Mouse (Mus musculus): ENCODE results near the gene Fah.

Fah gene

DNA sequence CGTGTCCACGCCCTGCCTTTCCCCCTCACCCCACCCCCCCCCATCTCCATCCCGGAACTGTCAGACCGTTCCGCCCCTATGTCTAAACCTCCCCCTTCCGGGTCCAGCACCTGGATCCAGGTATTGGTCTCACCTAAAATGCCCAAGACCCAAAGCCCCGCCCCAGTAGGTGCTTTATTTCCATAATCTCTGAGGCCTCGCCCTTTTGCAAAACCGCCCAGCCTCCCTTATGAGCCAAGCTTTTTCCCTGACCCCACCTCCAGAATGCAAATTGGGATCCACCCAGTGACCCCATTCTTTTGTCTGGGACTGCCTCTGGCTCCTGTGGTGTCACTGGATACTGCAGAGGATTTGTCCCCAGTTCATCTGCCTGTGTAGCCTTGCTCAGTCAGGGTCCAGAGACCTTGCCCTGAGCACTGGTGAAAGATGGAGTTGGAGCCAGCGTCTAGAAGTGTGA is at the start of gene Fah:
Gene Fah (minus strand): TSS at position 430 of the 457 bp plus-strand sequence.
- in situ Hi-C loops (cut with MboI, MseI) = loop anchor here (5.0 kb wide), 1 partner anchor 76 kb away; no protein-coding TSS in a partner anchor

DNA sequence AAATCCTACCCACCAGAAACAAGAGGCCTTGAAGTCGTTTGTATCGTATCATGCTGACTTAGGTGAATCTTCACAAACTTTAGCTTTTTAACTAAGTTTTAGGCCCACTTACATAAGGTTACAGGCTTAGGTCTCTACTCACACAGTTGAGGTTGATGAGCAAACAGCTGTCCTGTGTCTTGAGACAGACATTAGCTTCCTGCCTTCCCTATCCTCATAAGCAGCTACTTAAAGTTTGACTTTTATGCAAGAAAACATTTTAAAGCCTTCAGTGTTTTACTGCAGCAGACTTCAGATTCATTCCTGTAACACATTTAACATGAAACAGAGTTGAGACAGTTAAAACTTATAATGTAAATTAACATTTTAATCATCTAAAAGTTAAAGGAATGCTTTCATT is 46.2 kb upstream of the Fah start:
- in situ Hi-C loops (cut with MboI, MseI) = no loop called here

DNA sequence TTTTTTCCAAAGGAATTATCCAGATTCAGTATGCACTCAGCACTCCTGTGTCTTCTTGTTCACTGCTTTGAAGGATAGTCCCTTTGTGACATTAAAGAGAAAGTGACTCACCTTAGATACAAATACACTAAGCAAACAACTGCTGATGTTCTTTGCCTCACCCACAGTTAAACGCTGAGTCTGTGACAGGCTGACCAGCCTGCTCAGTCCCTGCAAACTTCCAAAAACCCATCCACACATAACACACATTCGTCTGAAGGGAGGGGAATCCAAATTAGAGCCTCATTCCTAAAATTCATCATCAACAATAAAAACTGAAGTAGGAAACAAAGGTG is 45.4 kb upstream of the Fah start:
- in situ Hi-C loops (cut with MboI, MseI) = no loop called here

DNA sequence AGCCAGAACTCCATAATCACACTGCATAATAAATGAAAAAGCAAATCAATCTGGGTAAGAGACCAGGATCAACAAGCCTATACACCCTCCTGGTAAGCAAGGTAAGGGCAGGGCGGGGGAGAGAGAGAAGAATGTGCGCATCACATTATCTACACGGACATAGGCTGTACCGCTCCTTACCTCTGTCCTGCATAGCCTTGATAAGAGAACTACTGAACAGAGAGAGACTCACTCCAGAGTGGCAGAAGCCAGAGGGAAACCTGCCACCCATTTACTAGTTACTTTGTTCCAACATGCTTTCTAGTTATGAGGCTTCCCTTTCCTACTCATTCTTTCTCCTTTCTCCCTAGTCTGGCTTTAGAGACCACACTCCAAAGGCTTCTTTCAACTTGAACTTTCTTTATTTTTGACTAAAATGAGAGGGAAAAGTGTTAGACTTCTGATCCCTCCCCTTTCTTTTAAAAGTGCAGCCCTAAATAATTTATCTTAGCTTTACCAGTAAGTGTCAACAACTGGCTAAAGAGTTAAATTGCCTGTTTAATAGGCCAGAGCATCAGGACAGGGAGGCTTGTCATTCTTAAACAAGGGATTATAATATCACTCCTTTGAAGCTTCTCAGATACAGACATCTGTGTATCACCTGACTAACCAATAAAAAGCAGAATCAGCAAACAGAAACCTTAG is 44.9 kb upstream of the Fah start:
- in situ Hi-C loops (cut with MboI, MseI) = no loop called here

DNA sequence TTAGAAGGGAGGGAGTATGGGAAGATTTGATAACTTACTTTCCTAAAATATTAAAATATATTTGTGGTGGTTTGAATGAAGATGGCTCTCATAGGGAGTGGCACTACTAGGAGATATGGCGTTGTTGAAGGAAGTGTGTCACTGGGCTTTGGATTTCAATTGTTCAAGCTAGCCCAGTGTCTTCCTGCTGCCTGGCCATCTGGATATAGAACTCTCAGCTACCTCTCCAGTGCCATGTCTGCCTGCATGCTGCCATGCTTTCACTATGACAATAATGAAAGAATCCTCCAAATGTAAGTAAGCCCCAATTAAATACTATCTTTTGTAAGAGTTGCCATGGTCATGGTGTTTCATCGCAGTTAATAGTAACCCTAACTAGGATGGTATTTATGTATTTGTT is 42.5 kb upstream of the Fah start:
- in situ Hi-C loops (cut with MboI, MseI) = no loop called here

DNA sequence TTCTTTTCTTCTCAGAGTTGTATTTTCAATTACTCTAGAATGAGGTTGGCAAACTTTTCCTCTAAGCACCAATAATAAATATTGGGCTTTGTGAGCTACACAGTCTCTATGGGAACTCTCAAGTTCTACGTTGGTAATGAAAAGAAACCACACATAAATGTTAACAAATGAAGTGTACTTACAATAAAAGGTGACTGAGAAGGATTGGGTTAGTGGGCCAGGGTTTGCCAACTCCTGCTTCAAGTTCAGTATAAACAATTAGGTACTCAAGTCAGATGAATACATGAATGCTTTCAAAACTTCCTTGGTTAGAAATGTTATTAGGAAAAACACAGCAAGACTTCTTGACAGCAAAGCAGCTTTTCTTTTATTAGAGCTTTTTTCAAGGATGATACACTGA is 39.7 kb upstream of the Fah start:
- in situ Hi-C loops (cut with MboI, MseI) = no loop called here

DNA sequence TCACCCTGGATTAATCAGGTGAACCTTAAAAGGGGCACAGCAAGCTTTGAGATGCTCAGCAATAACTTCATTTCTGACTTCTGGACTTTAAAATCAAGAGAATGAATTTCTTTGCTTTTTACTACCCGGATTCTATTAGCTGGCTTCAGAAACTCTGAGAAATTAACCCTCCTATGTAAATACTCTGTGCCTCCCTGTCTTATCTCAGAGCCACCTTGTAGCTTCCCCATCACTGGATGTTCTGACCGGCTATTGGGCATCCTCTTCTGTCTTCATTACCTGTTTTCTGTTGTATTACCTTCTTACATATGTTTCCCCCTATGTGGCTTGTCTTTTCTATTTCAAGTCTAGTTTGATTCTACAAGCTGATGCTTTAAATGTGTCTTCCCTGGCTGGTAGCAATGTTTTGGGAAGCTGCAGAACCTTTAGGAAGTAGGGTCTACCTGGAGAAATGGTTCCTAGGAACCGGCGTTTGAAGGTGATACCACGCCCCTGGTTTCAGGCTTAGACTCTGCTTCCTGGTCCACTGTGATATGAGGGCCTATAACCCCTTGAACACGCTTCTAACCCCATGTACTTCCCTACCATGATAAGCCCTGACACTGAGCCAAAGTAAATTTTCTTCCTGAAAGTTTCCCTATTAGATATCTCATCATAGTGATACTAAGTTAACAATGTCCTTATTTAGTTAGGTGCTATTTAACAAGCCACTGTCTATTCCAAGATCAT is 36.9 kb upstream of the Fah start:
- in situ Hi-C loops (cut with MboI, MseI) = no loop called here

DNA sequence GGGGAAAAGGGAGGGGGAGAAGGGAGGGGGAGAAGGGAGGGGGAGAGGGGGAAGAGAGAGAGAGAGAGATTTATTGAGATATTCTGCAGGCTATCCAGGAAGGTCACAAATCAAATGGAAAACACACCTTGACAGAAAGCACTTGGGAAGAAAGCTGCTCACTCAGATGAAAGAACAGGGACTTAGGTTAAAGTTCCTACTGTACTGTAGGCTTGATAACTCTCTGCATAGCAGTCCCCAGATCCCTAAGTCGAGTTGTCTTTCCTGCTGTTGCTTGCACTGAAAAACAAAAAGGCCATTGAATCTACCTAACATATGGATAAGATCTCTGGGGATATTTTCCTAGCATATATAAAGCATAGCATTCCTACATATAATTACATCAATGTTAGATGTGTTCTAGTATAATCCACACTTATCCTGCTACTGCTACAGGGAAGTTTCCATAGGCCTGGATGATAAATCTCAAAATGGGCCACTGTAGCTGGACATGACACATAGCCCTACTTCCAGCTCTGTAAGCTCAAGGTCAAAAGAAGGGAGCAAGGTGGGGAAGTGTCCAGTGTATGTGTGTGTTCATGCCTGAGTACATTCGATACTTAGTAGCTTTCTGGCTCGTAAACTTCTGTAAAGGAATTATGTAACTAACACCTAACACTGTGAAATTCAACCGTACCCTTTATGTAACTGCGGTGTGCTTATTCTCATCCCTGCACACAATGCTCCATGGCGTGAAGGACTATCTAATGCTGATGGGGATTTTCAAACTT is 35.8 kb upstream of the Fah start:
- in situ Hi-C loops (cut with MboI, MseI) = no loop called here

DNA sequence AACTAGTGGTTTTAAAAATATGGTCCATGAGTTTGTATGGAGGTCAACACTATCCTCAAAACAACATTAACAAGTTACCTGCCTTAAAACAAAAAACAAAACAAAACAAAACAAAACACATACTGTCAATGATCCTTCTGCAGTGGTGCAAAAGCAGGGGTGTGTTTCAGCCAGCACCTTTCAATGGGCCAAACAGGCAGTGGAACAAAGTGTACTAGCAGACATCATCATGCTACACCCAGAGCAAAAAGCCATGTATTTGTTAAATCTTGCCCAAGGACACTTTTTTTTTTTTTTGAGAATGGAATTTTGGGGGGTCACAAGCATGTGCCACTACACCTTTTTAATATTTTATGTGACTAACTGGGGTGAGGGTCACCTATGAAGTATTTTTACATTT is 30.4 kb upstream of the Fah start:
- in situ Hi-C loops (cut with MboI, MseI) = no loop called here

DNA sequence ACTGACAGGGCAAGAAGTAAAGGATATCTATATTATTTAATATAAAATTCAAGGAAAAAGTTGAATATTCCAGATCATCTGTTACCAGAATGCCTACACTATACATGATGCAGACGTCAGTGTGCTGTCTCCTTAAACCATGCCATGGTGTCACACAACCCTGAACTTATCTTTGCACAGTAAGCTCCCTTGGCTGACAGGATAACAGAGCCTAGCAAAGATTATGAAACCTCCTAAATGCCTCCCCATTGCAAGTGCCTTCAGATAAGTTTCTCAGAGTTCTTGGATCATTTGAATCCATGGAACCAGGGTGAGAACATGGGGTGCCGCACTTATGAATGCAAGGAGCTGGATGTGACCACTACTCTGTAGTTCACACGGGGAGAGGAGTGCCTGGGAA is 25.4 kb upstream of the Fah start:
- in situ Hi-C loops (cut with MboI, MseI) = no loop called here

DNA sequence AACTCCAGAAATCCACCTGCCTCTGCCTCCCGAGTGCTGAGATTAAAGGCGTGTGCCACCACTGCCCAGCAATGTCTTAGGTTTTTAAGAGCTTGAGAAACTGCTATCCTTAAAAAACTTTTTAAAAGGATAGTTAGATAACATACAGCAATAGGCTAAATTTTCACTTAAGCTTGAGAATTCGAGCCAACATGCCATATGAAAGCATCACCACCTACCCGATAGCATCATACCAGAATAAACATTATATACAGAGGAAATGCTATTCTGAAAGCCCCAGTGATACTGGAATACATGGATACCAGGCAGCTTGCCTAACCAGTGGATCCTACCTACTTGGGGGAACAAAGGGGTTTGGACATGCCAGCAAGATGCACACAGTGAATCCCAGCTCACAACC is 17.2 kb upstream of the Fah start:
- in situ Hi-C loops (cut with MboI, MseI) = no loop called here

DNA sequence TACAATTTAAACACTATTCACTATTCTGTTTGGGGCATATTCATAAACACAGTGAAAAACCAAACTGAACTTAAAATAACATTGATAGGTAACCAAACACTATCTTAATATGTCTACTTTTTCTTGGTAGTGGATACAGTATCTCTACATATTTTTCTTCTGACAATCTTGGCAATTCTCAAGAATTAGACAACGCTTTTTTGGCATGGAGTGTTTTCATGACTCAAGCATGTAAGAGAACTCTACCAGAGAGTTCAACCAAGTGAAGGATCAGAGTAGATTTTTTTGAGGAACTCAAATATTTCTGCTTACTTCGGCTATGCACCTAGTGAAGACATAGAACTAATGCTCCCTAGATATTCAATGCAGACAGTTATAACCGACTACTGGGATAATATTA is 14.4 kb upstream of the Fah start:
- in situ Hi-C loops (cut with MboI, MseI) = no loop called here

DNA sequence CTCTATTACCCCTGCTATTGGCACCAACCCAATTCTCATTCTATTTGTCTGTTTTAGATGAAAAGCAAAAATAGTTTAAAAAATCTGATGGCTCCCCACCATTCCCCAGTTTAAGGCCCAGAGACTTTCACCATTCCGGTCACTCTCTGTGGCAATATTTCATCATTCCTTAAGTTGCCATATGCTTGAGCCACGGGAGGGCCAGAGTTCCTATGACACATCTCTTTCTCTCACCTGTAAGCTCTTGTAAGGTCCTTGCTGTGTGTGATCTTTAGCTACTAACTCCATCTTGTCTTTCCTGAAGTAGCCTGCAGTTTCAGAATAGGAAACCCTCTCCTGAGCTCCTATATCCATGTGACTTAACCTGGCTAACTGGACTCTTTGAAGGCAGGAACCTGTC is 12.4 kb upstream of the Fah start:
- in situ Hi-C loops (cut with MboI, MseI) = no loop called here

DNA sequence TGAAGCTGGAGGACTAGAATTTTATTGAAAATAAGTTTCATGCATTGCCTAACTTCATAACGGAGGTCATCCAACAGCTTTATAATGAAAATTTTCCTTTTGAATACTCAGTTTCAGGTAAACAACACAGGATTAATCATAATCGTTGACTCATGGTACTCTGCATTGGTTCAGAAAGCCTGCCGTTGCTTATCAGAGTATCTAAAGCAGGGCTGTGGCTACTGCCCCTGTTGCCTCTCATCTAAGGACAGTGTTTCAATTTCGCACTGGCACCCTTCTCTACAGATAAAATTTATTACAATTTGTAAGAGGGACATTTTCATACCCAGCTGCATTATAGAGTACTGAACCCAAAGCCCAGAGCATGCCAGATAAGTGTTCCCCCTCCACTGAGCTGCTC is 5.9 kb upstream of the Fah start:
- in situ Hi-C loops (cut with MboI, MseI) = no loop called here

DNA sequence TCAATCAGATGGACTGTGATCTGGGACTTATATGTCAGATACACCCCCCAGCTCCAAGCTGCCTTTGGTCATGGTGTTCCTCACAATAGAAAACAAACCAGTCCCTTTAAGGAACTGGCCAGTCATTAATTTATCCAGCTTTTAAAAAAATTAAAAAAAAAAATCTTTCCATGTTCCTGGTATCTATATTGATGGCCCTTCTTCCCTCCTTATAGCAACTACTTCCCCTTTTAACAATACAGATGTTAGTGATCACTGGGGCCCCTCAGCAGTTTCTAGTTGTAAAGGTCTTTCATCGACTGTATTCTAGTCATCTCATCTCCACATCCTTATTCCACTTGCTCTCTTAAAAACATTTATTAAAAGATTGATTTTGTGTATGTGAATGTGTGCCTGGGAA is 5.1 kb upstream of the Fah start:
- in situ Hi-C loops (cut with MboI, MseI) = no loop called here

DNA sequence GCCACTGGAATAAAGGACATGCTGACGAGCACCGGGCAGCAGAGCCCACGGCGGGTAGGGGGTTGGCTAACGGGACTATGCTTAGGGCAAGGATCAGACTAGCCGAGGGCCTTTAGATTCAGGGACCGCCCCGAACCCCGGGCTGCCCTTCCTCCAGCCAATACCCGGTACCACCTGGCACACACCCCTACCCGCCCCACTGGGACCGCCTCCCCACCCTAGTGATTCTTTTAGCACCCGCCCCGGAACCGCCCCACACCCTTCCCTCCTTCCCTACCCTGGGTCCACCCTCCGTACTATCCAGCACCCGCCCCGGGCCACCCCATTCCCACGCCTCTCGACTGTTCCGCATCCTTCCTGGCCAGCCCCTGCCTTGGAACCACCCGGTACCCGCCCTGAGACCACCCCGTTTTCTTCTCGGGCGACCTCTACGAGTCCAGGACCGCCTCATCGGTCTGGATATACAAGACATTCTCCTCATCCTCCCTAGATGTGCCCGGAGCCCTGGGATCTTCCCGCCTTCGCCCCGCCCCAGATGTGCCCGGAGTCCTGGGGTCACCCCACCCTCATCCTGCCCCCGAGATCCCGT is 724 bp downstream of the Fah start:
- in situ Hi-C loops (cut with MboI, MseI) = loop anchor here (5.0 kb wide), 1 partner anchor 77 kb away; no protein-coding TSS in a partner anchor

DNA sequence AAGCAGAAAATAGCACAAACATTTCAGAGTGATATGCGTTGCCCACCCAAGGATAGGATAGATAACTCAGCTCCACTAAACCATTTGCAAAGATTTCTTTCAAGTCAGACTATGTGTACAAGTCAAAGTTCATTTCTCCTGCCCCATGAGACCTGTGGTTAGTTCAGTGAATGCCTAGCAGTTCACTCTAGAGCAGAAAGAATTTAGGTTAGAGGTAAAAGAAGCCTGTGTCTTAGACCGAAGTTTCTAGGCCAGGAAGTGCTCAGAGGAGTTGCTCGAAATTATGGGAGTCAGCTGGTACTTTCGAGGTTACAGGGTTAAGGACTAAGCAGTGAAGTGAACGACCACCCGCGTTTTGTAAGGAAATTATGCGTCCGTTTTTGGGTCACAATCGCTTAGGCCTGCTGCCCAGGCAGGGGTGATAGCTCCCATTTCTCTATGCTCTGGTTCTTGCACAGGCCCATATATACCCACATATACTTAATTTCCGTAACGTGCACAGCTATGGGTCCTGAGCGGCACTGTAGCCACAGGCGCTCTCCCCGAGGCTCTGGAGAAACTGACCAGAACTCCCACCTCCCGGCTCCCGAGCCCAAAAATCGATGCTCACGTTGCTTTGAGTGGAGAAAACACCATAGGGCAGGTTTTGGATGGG is 1.4 kb downstream of the Fah start:
- in situ Hi-C loops (cut with MboI, MseI) = loop anchor here (5.0 kb wide), 1 partner anchor 77 kb away; no protein-coding TSS in a partner anchor

DNA sequence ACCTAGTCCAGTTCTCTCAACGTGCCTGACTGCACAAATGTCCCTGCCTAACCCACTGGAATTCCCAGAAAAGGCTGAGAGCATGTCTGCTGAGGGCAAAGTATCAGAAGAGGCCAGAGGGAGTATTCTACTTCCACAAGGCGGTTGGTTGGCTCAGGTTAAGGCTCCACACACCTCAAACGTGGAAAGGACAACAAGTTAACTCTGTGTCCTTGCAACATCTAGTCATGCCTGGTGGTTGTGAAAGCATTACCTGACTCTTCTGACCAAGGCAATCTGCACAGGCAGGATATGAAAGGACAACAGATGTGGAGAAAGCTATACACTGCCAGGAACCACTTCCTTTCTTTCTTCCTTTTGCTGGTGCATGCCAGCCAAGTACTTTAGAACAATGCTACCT is 2.0 kb downstream of the Fah start:
- in situ Hi-C loops (cut with MboI, MseI) = no loop called here

DNA sequence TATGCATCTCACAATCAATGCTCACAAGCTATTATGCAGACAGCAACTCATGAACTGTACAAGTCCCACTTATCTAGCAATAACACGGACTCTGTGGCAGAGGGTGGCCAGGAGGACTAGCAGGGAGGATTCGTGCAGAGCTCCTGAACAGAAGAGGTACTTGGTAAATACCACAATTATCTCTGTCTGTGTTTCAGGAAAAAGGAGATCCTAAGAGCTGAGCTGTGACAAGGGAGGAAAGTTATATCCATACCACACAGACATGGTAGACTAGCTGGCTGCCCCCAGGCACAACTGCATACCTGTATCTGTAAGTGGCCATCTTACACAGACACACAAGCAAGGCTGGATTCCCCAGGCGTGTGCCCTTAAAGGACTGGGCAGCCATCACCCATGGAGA is 5.2 kb downstream of the Fah start:
- in situ Hi-C loops (cut with MboI, MseI) = no loop called here

DNA sequence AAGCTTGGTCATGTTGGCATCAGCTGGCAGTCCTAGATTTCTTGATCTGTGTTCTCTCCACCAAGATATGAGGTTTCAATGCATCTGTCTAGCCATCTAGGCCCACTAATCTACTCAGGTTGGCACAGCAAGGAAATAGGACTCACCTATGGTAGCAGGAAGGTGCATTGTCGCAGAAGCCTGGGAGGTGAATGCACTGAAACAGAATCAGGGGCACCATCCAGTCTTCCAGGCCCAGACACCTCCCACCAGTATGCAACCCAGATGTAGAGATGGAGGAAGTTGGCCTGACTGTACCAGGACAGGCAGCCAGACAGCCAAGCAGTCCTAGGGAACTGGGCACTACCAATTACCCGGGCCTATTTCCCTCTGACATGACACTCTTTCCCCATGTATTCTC is 5.9 kb downstream of the Fah start:
- in situ Hi-C loops (cut with MboI, MseI) = no loop called here

DNA sequence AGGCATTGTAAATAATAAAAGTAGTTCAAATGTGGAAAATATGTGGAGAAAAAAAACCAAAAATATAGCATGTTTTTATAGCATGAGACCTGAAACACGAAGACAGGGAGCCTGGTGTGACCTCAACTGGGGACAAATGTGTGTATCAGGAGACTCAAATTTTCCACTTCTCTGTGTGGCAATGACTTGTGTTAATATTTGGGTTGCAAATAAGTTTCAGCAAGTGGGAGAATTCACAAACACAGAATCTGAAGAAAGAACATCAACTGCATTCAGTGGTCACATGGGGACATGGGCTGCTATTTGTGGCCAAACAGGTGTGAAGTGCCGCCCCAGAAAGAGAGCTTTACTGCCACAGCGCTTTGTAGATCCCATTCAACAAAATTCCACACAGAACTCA is 9.9 kb downstream of the Fah start:
- in situ Hi-C loops (cut with MboI, MseI) = no loop called here

DNA sequence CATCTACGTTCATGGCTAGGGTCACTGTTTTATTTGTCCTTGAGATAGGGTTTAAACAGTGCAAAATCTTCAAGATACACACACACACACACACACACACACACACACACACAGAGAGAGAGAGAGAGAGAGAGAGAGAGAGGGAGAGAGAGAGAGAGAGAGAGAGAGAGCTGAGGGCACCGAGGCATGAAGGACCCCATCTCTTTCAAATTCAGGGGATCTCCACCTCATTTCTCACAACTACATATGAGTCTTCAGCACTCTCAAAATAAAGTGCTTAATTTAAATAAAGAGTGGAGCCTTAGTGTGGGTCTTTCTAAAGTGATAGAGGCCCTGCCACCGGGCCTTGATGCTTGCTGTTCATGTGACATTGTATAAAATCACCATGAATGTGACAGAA is 10.5 kb downstream of the Fah start:
- in situ Hi-C loops (cut with MboI, MseI) = no loop called here
